Mouse (Mus musculus) megakaryocyte, adult 5-6 weeks (primary cell): ENCODE measurements around the gene Mipep. TPM values are rescaled to one million over a fixed set of nuclear protein-coding genes. Genes with fewer than 3 reads are reported as not detected.

Source experiments
- ATAC-seq: 2 replicates; pipeline ENCODE4 v1.8.0; 2016; ENCODE audit warnings: mild to moderate bottlenecking, inconsistent platforms; ENCODE audit not compliant: poor library complexity, severe bottlenecking
- total RNA-seq, 2 experiments: library from RNA; stranded (forward) in 1 of 2; stranded (reverse) in 1 of 2; fragments of 153-499, 151-499 nt in 1 of 2; fragments of 221-1000, 200-1000 nt in 1 of 2; gene quantifications; 2 replicates each; pipeline versions ENCODE4 v1.2.3 to v1.2.4; 2015 to 2017

Mipep gene
- total RNA-seq, 2 experiments from 2014 or later, result 7.5 to 12.0 TPM

- ATAC-seq, result no peak
Observed at GRCm38 (mm10) chr14:60797596-60797995, 13.2 kb downstream of the Mipep start.

DNA sequence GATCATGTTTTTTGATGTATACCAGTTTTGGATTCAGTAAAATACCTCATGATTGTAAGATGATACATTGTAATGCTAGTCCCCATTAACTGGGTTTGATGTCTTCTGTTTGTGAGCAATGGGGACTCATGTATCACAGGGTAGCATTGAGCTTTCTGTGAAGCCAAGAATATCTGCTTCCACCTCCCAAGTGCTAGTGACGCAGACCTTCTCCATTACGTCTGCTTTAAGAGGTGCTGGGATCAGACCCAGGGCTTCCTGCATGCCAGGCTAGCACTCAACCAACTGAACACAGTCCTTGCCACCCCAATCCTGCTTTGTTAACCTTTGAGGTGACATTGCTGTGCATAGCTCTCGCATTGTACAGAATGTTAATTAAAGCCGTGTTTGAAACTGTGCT, 14.3 kb downstream of the Mipep start:
- ATAC-seq, result no peak

- peak; percentile 51 for ATAC-seq
Observed at GRCm38 (mm10) chr14:60799762-60800728, 15.7 kb downstream of the Mipep start.

- no peak for ATAC-seq
Observed at GRCm38 (mm10) chr14:60802026-60802425, 17.7 kb downstream of the Mipep start.

- no peak for ATAC-seq
Observed at GRCm38 (mm10) chr14:60804978-60805377, 20.6 kb downstream of the Mipep start.

GRCm38 (mm10) chr14:60805871-60806270, 21.5 kb downstream of the Mipep start:
- ATAC-seq, result no peak

- ATAC-seq, result no peak
Observed at GRCm38 (mm10) chr14:60806891-60807344, 22.5 kb downstream of the Mipep start.

DNA sequence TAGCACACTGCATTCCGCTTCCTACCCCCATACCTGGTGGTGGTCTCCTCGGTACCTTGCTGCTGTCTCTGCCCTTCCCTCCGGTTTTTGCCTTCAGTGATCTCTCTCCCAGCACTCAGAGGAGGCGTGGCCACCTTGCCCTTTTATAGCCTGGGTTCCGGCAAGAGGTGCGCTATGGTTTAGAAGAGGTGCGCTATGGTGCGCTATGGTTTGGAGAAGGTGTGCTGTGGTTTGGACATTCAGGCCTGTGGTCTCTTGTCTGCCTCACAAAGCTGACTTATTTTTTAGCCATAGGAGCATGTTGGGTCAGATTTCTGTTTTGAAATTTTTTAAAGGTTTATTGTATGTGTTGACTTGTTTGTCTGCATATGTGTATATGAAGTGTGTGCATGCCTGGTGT, 25.5 kb downstream of the Mipep start:
- no peak for ATAC-seq

GRCm38 (mm10) chr14:60811547-60811946, 27.2 kb downstream of the Mipep start:
- ATAC-seq, result no peak

DNA sequence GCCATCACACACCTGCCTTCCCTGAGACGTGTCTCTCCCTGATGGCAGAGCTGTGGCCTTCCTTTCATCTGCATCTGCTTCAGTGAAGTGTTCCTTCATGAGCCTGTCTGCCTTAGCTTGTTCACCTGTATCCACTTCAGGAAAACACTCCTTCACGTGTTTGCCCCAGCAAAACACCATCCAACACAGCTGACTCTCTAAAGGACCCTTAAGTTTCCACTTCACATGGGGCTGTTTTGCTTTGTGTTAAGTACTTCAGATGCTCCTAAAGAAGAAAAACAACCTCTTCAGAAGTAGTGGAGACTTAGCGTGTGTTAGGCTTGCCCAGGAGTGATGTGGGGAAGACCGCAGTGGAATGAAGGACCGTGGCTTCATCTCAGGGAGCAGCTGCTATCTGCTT, 30.7 kb downstream of the Mipep start:
- no peak for ATAC-seq

DNA sequence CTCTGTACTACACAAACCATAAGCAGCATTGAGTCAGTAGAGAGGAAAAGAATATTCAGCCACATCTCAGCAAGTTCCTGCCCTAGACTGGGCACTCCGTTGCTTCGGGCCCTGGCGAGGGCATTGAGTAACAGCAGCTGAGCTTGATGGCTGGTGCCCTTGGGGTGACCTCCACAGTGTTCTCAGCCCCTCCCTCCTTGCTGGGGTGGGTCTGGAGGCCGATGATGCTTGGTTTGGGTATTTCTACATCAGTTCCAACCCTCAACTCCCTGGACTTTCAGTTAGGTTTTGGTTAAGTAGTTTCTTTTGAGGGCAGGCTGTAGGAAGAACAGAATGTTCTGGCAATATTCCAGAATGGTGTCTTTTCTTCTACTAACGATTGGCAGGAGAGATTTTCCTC, 33.7 kb downstream of the Mipep start:
- no peak for ATAC-seq

DNA sequence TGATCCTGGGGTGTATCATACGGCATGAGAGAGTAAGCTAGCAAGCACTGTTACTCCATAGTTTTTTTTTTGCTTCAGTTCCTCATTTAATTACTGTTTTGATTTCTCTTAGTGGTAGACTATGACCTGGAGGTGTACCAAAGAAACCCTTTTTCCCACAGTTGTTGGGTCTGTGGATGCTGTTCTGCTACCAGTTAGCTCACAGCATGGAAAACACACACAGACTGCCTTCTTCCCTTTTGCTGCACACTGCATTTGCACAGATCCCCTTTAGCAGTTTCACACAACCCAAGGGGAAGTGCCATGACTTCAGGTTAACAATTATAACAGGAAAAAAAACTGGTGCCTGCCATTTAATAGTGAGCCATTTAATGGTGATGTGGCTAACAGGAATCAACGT, 45.7 kb downstream of the Mipep start:
- peak; percentile 83 for ATAC-seq

GRCm38 (mm10) chr14:60836709-60837108, 52.3 kb downstream of the Mipep start:
- no peak for ATAC-seq

GRCm38 (mm10) chr14:60839654-60840053, 55.3 kb downstream of the Mipep start:
- ATAC-seq, result no peak

DNA sequence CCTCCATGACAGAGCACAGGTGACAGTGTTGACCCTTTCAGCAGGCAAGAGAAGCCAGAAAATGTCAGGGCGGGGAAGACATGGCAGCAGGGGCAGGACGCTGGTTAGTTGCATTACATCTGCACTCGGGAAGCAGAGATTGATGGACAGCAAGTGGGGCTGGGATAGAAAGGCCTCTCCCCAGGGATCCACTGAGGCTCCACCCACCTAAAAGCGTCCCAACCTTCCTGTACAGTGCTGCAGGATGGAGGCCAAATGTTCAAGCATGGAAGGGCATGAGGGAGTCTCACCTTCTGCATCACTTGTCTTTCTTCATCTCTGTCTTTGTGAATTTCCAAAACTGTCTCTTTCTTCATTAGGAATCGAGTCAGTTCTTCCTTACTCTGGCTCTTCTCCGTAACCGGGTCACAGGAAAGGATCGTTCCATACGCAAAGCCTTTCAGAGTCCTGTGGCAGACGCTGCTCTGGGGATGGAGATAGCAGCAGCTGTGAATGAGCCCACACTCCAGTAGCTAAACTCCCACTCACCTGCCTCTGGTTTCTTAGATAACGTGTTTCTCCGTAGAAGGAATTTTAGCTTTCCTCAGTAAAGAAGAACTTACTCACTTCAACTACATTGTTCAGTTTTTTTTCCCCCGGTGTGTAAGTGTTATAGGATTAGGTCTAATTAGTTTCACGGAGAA, 57.7 kb downstream of the Mipep start:
- ATAC-seq, result no peak

- ATAC-seq, result no peak
Observed at GRCm38 (mm10) chr14:60843596-60843995, 59.2 kb downstream of the Mipep start.

GRCm38 (mm10) chr14:60845261-60846045, 61.1 kb downstream of the Mipep start:
- ATAC-seq, result no peak

DNA sequence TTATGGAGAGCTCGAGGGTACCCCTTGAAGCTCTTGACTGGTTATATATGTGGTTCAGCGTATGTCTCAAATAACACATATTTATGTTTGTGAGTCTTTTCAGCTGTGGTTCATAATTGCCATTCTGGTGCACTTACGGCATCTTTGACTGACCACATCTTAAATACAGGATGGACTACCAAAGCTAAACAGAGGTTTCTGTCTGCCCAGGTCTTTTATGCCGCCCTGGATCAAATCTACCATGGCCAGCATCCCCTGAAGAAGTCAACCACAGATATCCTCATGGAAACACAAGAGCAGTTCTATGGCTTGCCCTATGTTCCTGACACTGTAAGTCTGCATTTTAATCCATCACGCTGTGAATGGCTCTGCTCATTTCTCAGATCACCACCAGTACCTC, 61.8 kb downstream of the Mipep start:
- no peak for ATAC-seq

DNA sequence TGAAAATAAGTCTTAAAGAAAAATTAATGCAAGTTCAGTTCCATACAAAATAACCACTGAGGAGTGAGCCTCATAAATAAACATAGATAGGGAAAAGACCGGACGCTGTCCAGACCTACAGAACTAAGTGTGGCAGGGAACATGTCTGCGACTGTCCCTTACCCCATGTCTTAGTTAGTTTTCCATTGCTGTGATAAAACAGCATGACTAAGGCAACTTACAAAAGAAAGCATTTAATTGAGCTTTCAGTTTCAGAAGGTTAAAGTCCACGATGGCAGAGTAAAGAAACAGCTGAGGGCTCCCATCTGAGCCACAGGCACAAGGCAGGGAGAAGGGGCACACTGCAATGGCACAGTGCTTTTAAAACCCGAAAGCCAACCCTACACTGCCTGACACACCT, 63.8 kb downstream of the Mipep start:
- ATAC-seq, result no peak

- ATAC-seq, result no peak
Observed at GRCm38 (mm10) chr14:60850101-60850500, 65.7 kb downstream of the Mipep start.

GRCm38 (mm10) chr14:60851632-60852031, 67.3 kb downstream of the Mipep start:
- no peak for ATAC-seq
